Mouse (Mus musculus) stomach, postnatal 0 days (tissue): ENCODE results near the gene Nuak1. TPM values are rescaled to one million over a fixed set of nuclear protein-coding genes. Genes with fewer than 3 reads are reported as not detected.

Experiments
- ATAC-seq: fragments of 200-750 bp; cut with Nextera tagmentation; 2 replicates; pipeline ENCODE4 v1.8.0; 2017; ENCODE audit not compliant: low FRiP score, low TSS enrichment
- DNase-seq: peaks from one replicate; pipeline ENCODE4 v3.0.0-alpha.2; 2016; ENCODE audit warnings: low spot score
- H3K27ac ChIP-seq: fragments of 300-500 bp; sonication (generic); replicated peaks from 2 replicates; pipeline ENCODE4 v1.5.1; 2014; ENCODE audit warnings: mild to moderate bottlenecking, control low read depth
- H3K27me3 ChIP-seq: fragments of 300-500 bp; sonication (generic); 2 replicates; pipeline ENCODE4 v1.6.1; 2014; ENCODE audit warnings: low read length; ENCODE audit not compliant: control insufficient read depth, insufficient read depth
- H3K36me3 ChIP-seq: fragments of 300-500 bp; sonication (generic); 2 replicates; pipeline ENCODE4 v1.6.1; 2014; ENCODE audit warnings: low read length, mixed read lengths; ENCODE audit not compliant: control insufficient read depth, insufficient read depth
- H3K4me1 ChIP-seq: fragments of 300-500 bp; sonication (generic); replicated peaks from 2 replicates; pipeline ENCODE4 v1.6.1; 2014; ENCODE audit warnings: antibody characterized with exemption; ENCODE audit not compliant: control insufficient read depth, insufficient read depth
- H3K4me2 ChIP-seq: fragments of 300-500 bp; sonication (generic); replicated peaks from 2 replicates; pipeline ENCODE4 v1.6.1; 2014; ENCODE audit warnings: low read depth, mild to moderate bottlenecking, control low read depth, moderate library complexity
- H3K4me3 ChIP-seq: fragments of 300-500 bp; sonication (generic); 2 replicates; pipeline ENCODE4 v1.5.1; 2014; ENCODE audit warnings: low read depth, low read length, control low read depth
- H3K9ac ChIP-seq: fragments of 300-500 bp; sonication (generic); 2 replicates; pipeline ENCODE4 v1.6.1; 2014; ENCODE audit warnings: mild to moderate bottlenecking, low read length, control low read depth, mixed read lengths
- H3K9me3 ChIP-seq: fragments of 300-500 bp; sonication (generic); 2 replicates; pipeline ENCODE4 v1.6.1; 2016; ENCODE audit warnings: low read length; ENCODE audit not compliant: control insufficient read depth
- CTCF ChIP-seq: IDR thresholded peaks from 2 replicates; pipeline ENCODE4 v1.5.1; 2016; ENCODE audit warnings: antibody characterized with exemption, low read depth, mild to moderate bottlenecking, moderate library complexity
- EP300 ChIP-seq: optimal IDR thresholded peaks from 2 replicates; pipeline ENCODE3; 2016; ENCODE audit warnings: antibody characterized with exemption
- WGBS: fragments of 180-500 bp; shearing (Covaris S2); extraction: QIAGEN DNeasy Blood & Tissue Kit; methylation state at CpG from one replicate; pipeline ENCODE4 v1.1.7; 2014; 5-methylcytosine and 5-hydroxymethylcytosine counted together
- polyA plus RNA-seq: library from polyadenylated mRNA; unstranded; fragments of >200 nt; fragmentation: Nextera tagmentation; extraction: Ambion mirVana; gene quantifications from 2 replicates; pipeline ENCODE4 v1.2.1, GENCODE M21; 2015

The Nuak1 gene
- polyA plus RNA-seq, 1 experiment from 2014 or later, result 0.40 TPM

- ATAC-seq, result no peak
- H3K4me3 ChIP-seq, result no peak overlapping the region
Observed at GRCm38 (mm10) chr10:84400037-84400681, 40.2 kb downstream of the Nuak1 start.

GRCm38 (mm10) chr10:84397276-84397675 is 43.1 kb downstream of the Nuak1 start:
- no peak overlapping the region for H3K27ac ChIP-seq
- no peaks in the 10 kb centered on the region for H3K36me3 ChIP-seq
- no peaks in the 10 kb centered on the region for H3K27me3 ChIP-seq
- 68% methylated on average over 4 of the region's 4 CpGs for WGBS
- H3K9me3 ChIP-seq, result no peaks in the 10 kb centered on the region
- no peak overlapping the region for H3K4me3 ChIP-seq
- TF ChIP-seq CTCF, result no peak
- TF ChIP-seq EP300, result no peak
- no peak overlapping the region for H3K4me2 ChIP-seq
- H3K9ac ChIP-seq, result no peak overlapping the region
- no peak for ATAC-seq
- peaks cover 2% of the 10 kb centered on the region; the same call in 1 of the 2 replicates for H3K4me1 ChIP-seq
- DNase-seq, result no peak

More at GRCm38 (mm10) chr10:84400037-84400681, 40.2 kb downstream of the Nuak1 start:
- H3K36me3 ChIP-seq, result no peaks in the 10 kb centered on the region
- peaks cover 2% of the 10 kb centered on the region; the same call in 1 of the 2 replicates for H3K4me1 ChIP-seq
- H3K9me3 ChIP-seq, result no peaks in the 10 kb centered on the region
- no peaks in the 10 kb centered on the region for H3K27me3 ChIP-seq
- no peak for DNase-seq
- no peak overlapping the region for H3K27ac ChIP-seq
- WGBS, result 47% methylated on average over 7 of the region's 7 CpGs
- H3K4me2 ChIP-seq, result no peak overlapping the region
- TF ChIP-seq EP300 (no peak), CTCF (no peak)
- H3K9ac ChIP-seq, result no peak overlapping the region

GRCm38 (mm10) chr10:84395885-84396659 is 44.3 kb downstream of the Nuak1 start:
- no peak for TF ChIP-seq CTCF
- Histone ChIP-seq H3K4me2 (no peak overlapping the region), H3K27me3 (no peaks in the 10 kb centered on the region), H3K9ac (no peak overlapping the region), H3K36me3 (no peaks in the 10 kb centered on the region), H3K4me1 (peaks cover 2% of the 10 kb centered on the region; the same call in 1 of the 2 replicates), H3K9me3 (no peaks in the 10 kb centered on the region), H3K27ac (no peak overlapping the region), H3K4me3 (no peak overlapping the region)
- no peak for ATAC-seq
- 64% methylated on average over 8 of the region's 8 CpGs for WGBS
- DNase-seq, result no peak

GRCm38 (mm10) chr10:84395259-84395658 is 45.1 kb downstream of the Nuak1 start:
- Histone ChIP-seq H3K9me3 (no peaks in the 10 kb centered on the region), H3K9ac (no peak overlapping the region), H3K4me2 (no peak overlapping the region), H3K27ac (no peak overlapping the region), H3K4me3 (no peak overlapping the region), H3K36me3 (no peaks in the 10 kb centered on the region), H3K27me3 (no peaks in the 10 kb centered on the region), H3K4me1 (peaks cover 2% of the 10 kb centered on the region; the same call in 1 of the 2 replicates)
- ATAC-seq, result no peak
- 83% methylated on average over 5 of the region's 5 CpGs for WGBS
- DNase-seq, result no peak
- TF ChIP-seq CTCF, result no peak
- no peak for TF ChIP-seq EP300

GRCm38 (mm10) chr10:84393881-84394280 is 46.5 kb downstream of the Nuak1 start:
- no peaks in the 10 kb centered on the region for H3K27me3 ChIP-seq
- no peak overlapping the region for H3K4me2 ChIP-seq
- ATAC-seq (no peak), DNase-seq (no peak)
- WGBS, result 74% methylated on average over 12 of the region's 12 CpGs
- H3K9me3 ChIP-seq, result no peaks in the 10 kb centered on the region
- no peak overlapping the region for H3K27ac ChIP-seq
- TF ChIP-seq EP300 (no peak), CTCF (no peak)
- H3K36me3 ChIP-seq, result no peaks in the 10 kb centered on the region
- H3K4me3 ChIP-seq, result no peak overlapping the region
- H3K9ac ChIP-seq, result no peak overlapping the region
- peaks cover 2% of the 10 kb centered on the region; the same call in 1 of the 2 replicates for H3K4me1 ChIP-seq

GRCm38 (mm10) chr10:84393405-84393804 is 47.0 kb downstream of the Nuak1 start:
- DNase-seq, result no peak
- ATAC-seq, result no peak
- 58% methylated on average over 9 of the region's 9 CpGs for WGBS
- Histone ChIP-seq H3K4me3 (no peak overlapping the region), H3K4me2 (no peak overlapping the region), H3K36me3 (no peaks in the 10 kb centered on the region), H3K9ac (no peak overlapping the region), H3K9me3 (no peaks in the 10 kb centered on the region), H3K27me3 (no peaks in the 10 kb centered on the region), H3K4me1 (peaks cover 3% of the 10 kb centered on the region; the same call in 1 of the 2 replicates), H3K27ac (no peak overlapping the region)
- TF ChIP-seq CTCF, result no peak
- TF ChIP-seq EP300, result no peak
